Mouse (Mus musculus) thymus, adult 2 months (tissue): Measurements from ENCODE around the gene Pdgfb. TPM values are rescaled to one million over a fixed set of nuclear protein-coding genes. Genes with fewer than 3 reads are reported as not detected.

Experiments used
- DNase-seq: peaks from one replicate; pipeline ENCODE4 v3.0.0; 2021
- H3K27ac ChIP-seq: fragments of 200-500 bp; 2 replicates; pipeline ENCODE4 v1.5.1; 2012; ENCODE audit warnings: low read length, control low read depth; ENCODE audit not compliant: control insufficient read depth, insufficient read depth
- H3K27me3 ChIP-seq: fragments of 200-500 bp; 2 replicates; pipeline ENCODE4 v1.6.1; 2012; ENCODE audit warnings: mild to moderate bottlenecking, low read length, moderate library complexity, mixed read lengths; ENCODE audit not compliant: control insufficient read depth, insufficient read depth
- H3K36me3 ChIP-seq: fragments of 200-500 bp; 2 replicates; pipeline ENCODE4 v1.6.1; 2012; ENCODE audit warnings: mild to moderate bottlenecking, low read length, moderate library complexity; ENCODE audit not compliant: control insufficient read depth, insufficient read depth
- H3K4me1 ChIP-seq: fragments of 200-500 bp; replicated peaks from 2 replicates; pipeline ENCODE4 v1.6.1; 2012; ENCODE audit warnings: low read length; ENCODE audit not compliant: control insufficient read depth, insufficient read depth
- H3K4me3 ChIP-seq: fragments of 200-500 bp; 2 replicates; pipeline ENCODE4 v1.5.1; 2012; ENCODE audit warnings: mild to moderate bottlenecking, low read length, control low read depth, moderate library complexity; ENCODE audit not compliant: control insufficient read depth, insufficient read depth
- CTCF ChIP-seq: fragments of 200-500 bp; IDR thresholded peaks from 2 replicates; pipeline ENCODE4 v1.5.1; 2012; ENCODE audit warnings: mild to moderate bottlenecking, control low read depth, low read length, moderate library complexity, borderline replicate concordance; ENCODE audit not compliant: control insufficient read depth, poor library complexity, insufficient read depth; ENCODE audit errors: extremely low read depth
- POLR2A ChIP-seq: fragments of 200-500 bp; IDR thresholded peaks from 2 replicates; pipeline ENCODE4 v1.6.1; 2012; ENCODE audit warnings: mild to moderate bottlenecking, low read length, control low read depth, moderate library complexity; ENCODE audit not compliant: control insufficient read depth, poor library complexity, insufficient read depth; ENCODE audit errors: extremely low read depth
- WGBS: fragments of 180-500 bp; shearing (Covaris S2); methylation state at CpG from one replicate; pipeline ENCODE4 v1.1.7; 2018; 5-methylcytosine and 5-hydroxymethylcytosine counted together
- polyA plus RNA-seq: library from polyadenylated mRNA; depleted of rRNA; stranded (reverse); fragments of >200 nt; gene quantifications from 2 replicates; pipeline ENCODE4 v1.2.3, GENCODE M21; 2012

Gene Pdgfb
- polyA plus RNA-seq, 1 experiment, result 11.6 TPM

GRCm38 (mm10) chr15:80045749-80046148 is 31.0 kb upstream of the Pdgfb start:
- WGBS, result 98% methylated on average over 2 of the region's 2 CpGs
- no peaks in the 10 kb centered on the region for H3K36me3 ChIP-seq
- TF ChIP-seq CTCF (no peak), POLR2A (no peak)

GRCm38 (mm10) chr15:80044249-80044648 is 29.5 kb upstream of the Pdgfb start:
- Histone ChIP-seq H3K4me1 (peaks cover 22% of the 10 kb centered on the region), H3K4me3 (no peak overlapping the region), H3K36me3 (no peaks in the 10 kb centered on the region), H3K27ac (no peak overlapping the region), H3K27me3 (no peaks in the 10 kb centered on the region)
- DNase-seq, result no peak
- 87% methylated on average over 10 of the region's 10 CpGs for WGBS
- no peak for TF ChIP-seq POLR2A
- TF ChIP-seq CTCF, result no peak

More at GRCm38 (mm10) chr15:80045749-80046148, 31.0 kb upstream of the Pdgfb start:
- Histone ChIP-seq H3K4me3 (no peak overlapping the region), H3K27me3 (no peaks in the 10 kb centered on the region), H3K27ac (no peak overlapping the region), H3K4me1 (peaks cover 35% of the 10 kb centered on the region)
- DNase-seq, result no peak

GRCm38 (mm10) chr15:80042152-80042551 is 27.4 kb upstream of the Pdgfb start:
- DNase-seq, result no peak
- WGBS, result 45% methylated on average over 4 of the region's 4 CpGs
- H3K36me3 ChIP-seq, result no peaks in the 10 kb centered on the region
- peaks cover 1% of the 10 kb centered on the region; the same call in 1 of the 2 replicates for H3K4me1 ChIP-seq
- no peak overlapping the region for H3K27ac ChIP-seq
- H3K27me3 ChIP-seq, result no peaks in the 10 kb centered on the region
- no peak overlapping the region for H3K4me3 ChIP-seq
- no peak for TF ChIP-seq POLR2A
- TF ChIP-seq CTCF, result no peak

GRCm38 (mm10) chr15:80038110-80038391 is 23.3 kb upstream of the Pdgfb start:
- Histone ChIP-seq H3K4me1 (no peaks in the 10 kb centered on the region), H3K4me3 (no peak overlapping the region), H3K36me3 (no peaks in the 10 kb centered on the region), H3K27me3 (no peaks in the 10 kb centered on the region), H3K27ac (no peak overlapping the region)
- WGBS, result 95% methylated on average over 2 of the region's 2 CpGs
- TF ChIP-seq POLR2A, result no peak
- no peak for TF ChIP-seq CTCF
- DNase-seq, result no peak

GRCm38 (mm10) chr15:80037255-80038109 is 22.7 kb upstream of the Pdgfb start:
- Histone ChIP-seq H3K4me1 (no peaks in the 10 kb centered on the region), H3K27ac (no peak overlapping the region), H3K36me3 (no peaks in the 10 kb centered on the region), H3K27me3 (no peaks in the 10 kb centered on the region), H3K4me3 (no peak overlapping the region)
- TF ChIP-seq CTCF (no peak), POLR2A (no peak)
- 54% methylated on average over 11 of the region's 11 CpGs for WGBS
- DNase-seq, result no peak

GRCm38 (mm10) chr15:80035341-80035885 is 20.6 kb upstream of the Pdgfb start:
- TF ChIP-seq CTCF, result no peak
- TF ChIP-seq POLR2A, result no peak
- Histone ChIP-seq H3K4me3 (no peak overlapping the region), H3K27ac (no peak overlapping the region), H3K27me3 (no peaks in the 10 kb centered on the region), H3K4me1 (no peaks in the 10 kb centered on the region), H3K36me3 (no peaks in the 10 kb centered on the region)
- DNase-seq, result no peak
- 90% methylated on average over 6 of the region's 6 CpGs for WGBS

GRCm38 (mm10) chr15:80034913-80035312 is 20.1 kb upstream of the Pdgfb start:
- Histone ChIP-seq H3K4me3 (no peak overlapping the region), H3K36me3 (no peaks in the 10 kb centered on the region), H3K27ac (no peak overlapping the region), H3K27me3 (no peaks in the 10 kb centered on the region), H3K4me1 (no peaks in the 10 kb centered on the region)
- no peak for TF ChIP-seq CTCF
- TF ChIP-seq POLR2A, result no peak
- DNase-seq, result no peak
